Mouse (Mus musculus) erythroblast, embryonic 14.5 days (primary cell): ENCODE measurements around the gene Iffo1.

Experiments used
- GATA1 ChIP-seq: IDR thresholded peaks from 2 replicates; pipeline ENCODE4 v1.6.1; 2012; ENCODE audit warnings: low read length, inconsistent platforms, mixed read lengths
- TAL1 ChIP-seq: IDR thresholded peaks from 3 replicates; pipeline ENCODE4 v1.6.1; 2012; ENCODE audit warnings: low read length, inconsistent platforms, mixed read lengths

GRCm38 (mm10) chr6:125156491-125156890 lies 11.4 kb downstream of the Iffo1 start:
- TF ChIP-seq TAL1 (no peak), GATA1 (no peak)
